Mouse (Mus musculus) cortical plate, adult 2 months (tissue): ENCODE results near the gene Dusp14.

Experiments
- CTCF ChIP-seq: fragments of 200-500 bp; IDR thresholded peaks from 2 replicates; pipeline ENCODE4 v1.5.1; 2011; ENCODE audit warnings: mild to moderate bottlenecking, control low read depth, low read length; ENCODE audit not compliant: insufficient read depth; ENCODE audit errors: extremely low read depth
- POLR2A ChIP-seq: fragments of 200-500 bp; IDR thresholded peaks from 2 replicates; pipeline ENCODE4 v1.6.1; 2011; ENCODE audit warnings: mild to moderate bottlenecking, low read length, control low read depth; ENCODE audit not compliant: insufficient read depth; ENCODE audit errors: extremely low read depth

DNA sequence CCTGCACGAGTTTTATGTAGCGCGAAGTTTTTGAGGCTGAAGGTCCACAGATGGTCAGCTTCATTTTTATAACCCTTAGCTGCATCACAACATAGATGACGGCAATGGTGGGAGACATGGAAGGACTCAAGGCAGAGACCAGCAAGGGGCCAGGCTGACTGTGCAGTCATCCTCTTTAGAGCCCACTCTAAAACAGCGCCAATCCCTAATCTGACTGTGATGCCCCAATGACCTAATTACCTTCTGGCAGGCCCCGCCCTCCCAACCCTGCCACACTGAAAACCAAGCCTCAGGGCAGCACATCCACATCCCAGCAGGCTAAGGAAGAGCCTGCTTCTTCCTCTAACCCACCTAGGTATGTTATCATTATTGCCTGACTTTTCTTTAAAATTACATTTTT, 8.4 kb downstream of the Dusp14 start:
- no peak for TF ChIP-seq CTCF
- TF ChIP-seq POLR2A = no peak
